Mouse (Mus musculus) ES-Bruce4 (cell line): ENCODE measurements around the gene Efcab8.

Source experiments
- EP300 ChIP-seq: IDR thresholded peaks from 2 replicates; pipeline ENCODE4 v1.6.1; 2011; ENCODE audit warnings: low read depth, low read length; ENCODE audit not compliant: insufficient read depth
- POLR2A ChIP-seq: IDR thresholded peaks from one replicate; pipeline ENCODE4 v1.8.1; 2011; ENCODE audit warnings: low read length; ENCODE audit not compliant: insufficient read depth

DNA sequence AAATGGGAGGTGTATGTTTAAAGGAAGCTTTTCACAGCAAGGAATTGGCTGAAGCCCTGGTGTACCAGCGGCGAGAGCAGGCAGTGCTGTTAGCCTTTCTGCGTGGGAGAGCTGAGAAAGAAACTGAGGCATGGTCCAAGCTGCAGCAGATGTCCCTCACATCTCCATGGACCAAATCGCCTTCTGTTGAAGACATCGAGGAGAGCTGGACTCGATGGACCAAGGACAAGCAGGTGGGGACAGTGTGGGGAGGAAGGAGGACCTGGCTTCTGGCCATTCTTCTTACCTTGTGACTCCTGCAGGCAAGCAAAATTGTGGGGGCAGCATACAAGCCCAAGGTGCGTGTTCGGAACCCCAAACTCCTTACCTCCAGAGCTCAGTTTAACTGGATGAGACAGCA is 63.1 kb downstream of the Efcab8 start:
- TF ChIP-seq POLR2A, result no peak
- no peak for TF ChIP-seq EP300
